Mouse (Mus musculus) limb, embryonic 11.5 days (tissue): ENCODE results near the gene Prdm1. TPM values are rescaled to one million over a fixed set of nuclear protein-coding genes. Genes with fewer than 3 reads are reported as not detected.

ENCODE experiments used
- ATAC-seq: fragments of 200-750 bp; cut with Nextera tagmentation; 2 replicates; pipeline ENCODE4 v1.8.0; 2017; ENCODE audit warnings: low read depth; ENCODE audit not compliant: insufficient number of reproducible peaks, low FRiP score, low TSS enrichment
- DNase-seq: peaks from one replicate; pipeline ENCODE4 v3.0.0-alpha.2; 2015; ENCODE audit warnings: low spot score
- H3K27ac ChIP-seq: fragments of 300-500 bp; sonication (generic); replicated peaks from 2 replicates; pipeline ENCODE4 v1.5.1; 2014; ENCODE audit warnings: low read depth, mild to moderate bottlenecking, low read length
- H3K27me3 ChIP-seq: fragments of 300-500 bp; sonication (generic); 2 replicates; pipeline ENCODE4 v1.6.1; 2014; ENCODE audit warnings: mild to moderate bottlenecking, low read length, mixed read lengths; ENCODE audit not compliant: control insufficient read depth, insufficient read depth
- H3K36me3 ChIP-seq: fragments of 300-500 bp; sonication (generic); 2 replicates; pipeline ENCODE4 v1.6.1; 2014; ENCODE audit warnings: mild to moderate bottlenecking, low read length, moderate library complexity, mixed read lengths; ENCODE audit not compliant: control insufficient read depth, insufficient read depth
- H3K4me1 ChIP-seq: fragments of 300-500 bp; sonication (generic); 2 replicates; pipeline ENCODE4 v1.6.1; 2014; ENCODE audit warnings: low read length, mixed read lengths; ENCODE audit not compliant: control insufficient read depth, insufficient read depth
- H3K4me2 ChIP-seq: fragments of 300-500 bp; sonication (generic); 2 replicates; pipeline ENCODE4 v1.6.1; 2014; ENCODE audit warnings: low read depth, mild to moderate bottlenecking, moderate library complexity; ENCODE audit not compliant: severe bottlenecking
- H3K4me3 ChIP-seq: fragments of 300-500 bp; sonication (generic); 2 replicates; pipeline ENCODE4 v1.5.1; 2014; ENCODE audit warnings: low read depth, low read length
- H3K9ac ChIP-seq: fragments of 300-500 bp; sonication (generic); 2 replicates; pipeline ENCODE4 v1.6.1; 2014; ENCODE audit warnings: mild to moderate bottlenecking, low read length
- H3K9me3 ChIP-seq: fragments of 300-500 bp; sonication (generic); 2 replicates; pipeline ENCODE4 v1.6.1; 2016; ENCODE audit warnings: low read length; ENCODE audit not compliant: control insufficient read depth
- WGBS: fragments of 180-500 bp; shearing (Covaris S2); extraction: QIAGEN DNeasy Blood & Tissue Kit; methylation state at CpG from one replicate; pipeline ENCODE4 v1.1.7; 2014; 5-methylcytosine and 5-hydroxymethylcytosine counted together
- polyA plus RNA-seq: library from polyadenylated mRNA; unstranded; fragments of >200 nt; fragmentation: Nextera tagmentation; extraction: Ambion mirVana; gene quantifications from 2 replicates; pipeline ENCODE4 v1.2.1, GENCODE M21; 2014

Gene Prdm1
- polyA plus RNA-seq, 1 experiment from 2014 or later = 3.6 TPM

- DNase-seq = no peak
- Histone ChIP-seq H3K9me3 (no peaks in the 10 kb centered on the region), H3K27me3 (no peaks in the 10 kb centered on the region; the same call in 1 of the 2 replicates), H3K4me2 (peak overlapping the region; percentile 92), H3K9ac (peak overlapping the region; percentile 61; the same call in 1 of the 2 replicates), H3K36me3 (no peaks in the 10 kb centered on the region), H3K4me3 (peak overlapping the region; percentile 56), H3K4me1 (no peaks in the 10 kb centered on the region), H3K27ac (no peak overlapping the region)
- ATAC-seq = no peak
- under 1% methylated on average over 25 of the region's 25 CpGs for WGBS
Measured at GRCm38 (mm10) chr10:44457791-44458533, 70.3 kb downstream of the Prdm1 start.

DNA sequence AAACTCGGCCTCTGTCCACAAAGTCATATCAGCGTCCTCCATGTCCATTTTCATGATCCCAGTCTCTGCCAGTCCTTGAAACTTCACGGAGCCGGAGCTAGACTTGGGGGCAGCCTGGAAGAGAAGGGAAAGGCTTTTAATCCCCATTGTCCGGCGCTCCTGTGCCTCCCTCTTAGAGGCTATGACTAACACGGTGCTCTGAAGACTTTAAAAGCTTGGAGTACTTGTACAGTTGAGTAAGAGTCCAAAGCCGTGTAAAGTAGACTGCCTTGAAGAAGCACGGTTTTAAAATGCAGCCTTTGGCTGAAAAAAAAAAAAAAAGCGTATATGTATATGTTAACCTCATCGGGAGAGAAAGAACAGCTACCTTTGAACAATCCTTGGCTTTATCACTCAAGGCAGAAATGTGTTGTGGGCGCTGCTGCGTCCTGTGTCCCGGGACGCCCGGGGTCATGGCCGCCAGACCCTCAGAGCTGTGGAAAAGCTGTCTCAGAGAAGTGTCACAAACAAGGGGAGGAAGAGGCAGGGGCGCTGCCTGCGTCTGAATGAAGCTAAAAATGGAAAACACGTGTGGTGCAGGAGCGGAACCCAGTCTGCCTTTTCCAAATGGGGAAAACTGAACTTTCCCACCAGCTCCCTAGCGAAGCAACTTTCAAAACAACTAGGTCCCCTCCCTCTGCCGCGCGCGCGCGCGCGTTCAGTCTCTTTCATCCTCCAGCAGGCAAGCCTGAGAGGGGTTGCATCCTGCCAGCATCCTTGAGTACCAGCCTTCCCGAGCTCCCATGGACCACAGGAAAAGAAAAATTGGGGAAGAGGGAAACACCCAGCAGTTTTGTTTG, 71.3 kb downstream of the Prdm1 start:
- Histone ChIP-seq H3K4me1 (no peaks in the 10 kb centered on the region), H3K9ac (peak overlapping the region; percentile 35), H3K4me3 (peak overlapping the region; percentile 56), H3K9me3 (no peaks in the 10 kb centered on the region), H3K4me2 (peak overlapping the region; percentile 92), H3K27ac (no peak overlapping the region), H3K36me3 (no peaks in the 10 kb centered on the region), H3K27me3 (no peaks in the 10 kb centered on the region; the same call in 1 of the 2 replicates)
- ATAC-seq = no peak
- WGBS = 1% methylated on average over 31 of the region's 31 CpGs
- peak; percentile 74 for DNase-seq

DNA sequence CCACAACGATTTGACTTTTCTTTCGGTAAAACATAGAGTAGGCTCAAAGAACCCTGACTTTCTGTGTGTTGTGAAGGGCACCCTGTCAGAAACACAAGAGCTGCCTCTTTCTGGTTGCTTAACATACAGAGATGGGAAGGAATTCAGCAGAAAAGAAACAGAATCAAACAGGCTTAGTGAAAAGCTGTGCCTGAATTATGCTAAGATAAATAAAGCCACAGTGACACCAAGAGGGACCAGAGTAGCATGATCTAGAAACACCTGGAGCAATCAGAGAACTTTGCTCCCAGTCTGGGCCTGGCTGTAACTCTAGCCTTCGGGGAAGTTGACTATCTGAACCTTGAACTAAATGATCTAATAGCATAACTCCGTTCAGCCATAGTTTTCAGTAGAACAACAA, 73.5 kb downstream of the Prdm1 start:
- 67% methylated on average over 4 of the region's 4 CpGs for WGBS
- Histone ChIP-seq H3K4me1 (no peaks in the 10 kb centered on the region), H3K27me3 (no peaks in the 10 kb centered on the region; the same call in 1 of the 2 replicates), H3K4me2 (no peak overlapping the region), H3K36me3 (no peaks in the 10 kb centered on the region), H3K4me3 (no peak overlapping the region), H3K27ac (no peak overlapping the region), H3K9ac (no peak overlapping the region), H3K9me3 (no peaks in the 10 kb centered on the region)
- no peak for ATAC-seq
- DNase-seq = no peak

GRCm38 (mm10) chr10:44454111-44454510, 74.2 kb downstream of the Prdm1 start:
- DNase-seq = no peak
- H3K9me3 ChIP-seq = no peaks in the 10 kb centered on the region
- no peak overlapping the region for H3K9ac ChIP-seq
- ATAC-seq = no peak
- no peak overlapping the region for H3K27ac ChIP-seq
- H3K4me3 ChIP-seq = no peak overlapping the region
- no peak overlapping the region for H3K4me2 ChIP-seq
- H3K27me3 ChIP-seq = no peaks in the 10 kb centered on the region; the same call in 1 of the 2 replicates
- H3K36me3 ChIP-seq = no peaks in the 10 kb centered on the region
- WGBS = 67% methylated on average over 2 of the region's 2 CpGs
- H3K4me1 ChIP-seq = no peaks in the 10 kb centered on the region

DNA sequence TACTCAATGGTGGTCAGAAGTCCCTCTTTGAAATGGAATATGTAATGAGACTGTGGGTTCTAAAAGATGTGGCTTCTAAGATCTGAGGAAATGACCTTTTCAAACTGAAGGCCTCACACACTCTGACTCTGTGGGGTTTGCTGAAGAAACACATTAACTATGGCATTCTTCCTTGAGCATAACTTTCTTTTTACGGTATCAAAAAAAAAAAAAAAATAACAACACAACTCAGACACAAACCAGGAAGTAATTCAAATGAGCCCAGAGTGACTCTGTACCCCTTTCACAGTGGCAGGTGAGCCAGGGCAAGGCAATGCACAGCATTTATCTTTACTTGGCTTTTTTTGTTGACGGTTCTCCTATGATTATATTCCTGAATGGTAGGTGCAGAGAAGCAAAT, 77.5 kb downstream of the Prdm1 start:
- H3K27me3 ChIP-seq = no peaks in the 10 kb centered on the region
- H3K36me3 ChIP-seq = no peaks in the 10 kb centered on the region
- H3K27ac ChIP-seq = no peak overlapping the region
- no peaks in the 10 kb centered on the region for H3K9me3 ChIP-seq
- WGBS = 87% methylated on average over 2 of the region's 2 CpGs
- no peak for ATAC-seq
- no peak for DNase-seq
- H3K9ac ChIP-seq = no peak overlapping the region
- H3K4me3 ChIP-seq = no peak overlapping the region
- 0 out of 2 replicates have a peak, but pooled peaks cover 3% of the 10 kb centered on the region for H3K4me1 ChIP-seq
- H3K4me2 ChIP-seq = no peak overlapping the region

DNA sequence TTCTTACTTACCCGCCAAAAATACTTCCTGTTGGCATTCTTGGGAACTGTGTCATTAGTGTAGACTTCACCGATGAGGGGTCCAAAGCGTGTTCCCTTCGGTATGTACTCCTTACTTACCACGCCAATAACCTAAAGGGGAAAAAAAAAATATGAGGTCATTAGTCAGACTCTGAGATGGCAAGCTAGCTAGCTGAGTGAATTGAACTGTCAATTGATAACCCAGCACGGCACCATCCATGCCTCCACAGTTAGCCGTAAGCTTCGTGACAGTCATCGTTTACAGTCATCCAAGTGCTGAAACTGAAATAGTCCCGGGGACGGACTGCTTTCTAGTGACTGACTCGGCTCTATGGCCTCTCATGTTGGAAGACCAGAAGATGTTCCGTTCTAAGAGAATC, 78.2 kb downstream of the Prdm1 start:
- Histone ChIP-seq H3K9ac (no peak overlapping the region), H3K27ac (no peak overlapping the region), H3K4me2 (no peak overlapping the region), H3K4me1 (0 out of 2 replicates have a peak, but pooled peaks cover 3% of the 10 kb centered on the region), H3K9me3 (no peaks in the 10 kb centered on the region), H3K27me3 (no peaks in the 10 kb centered on the region), H3K36me3 (no peaks in the 10 kb centered on the region), H3K4me3 (no peak overlapping the region)
- no peak for DNase-seq
- no peak for ATAC-seq
- WGBS = 78% methylated on average over 13 of the region's 13 CpGs

- 71% methylated on average over 5 of the region's 5 CpGs for WGBS
- no peak overlapping the region for H3K4me2 ChIP-seq
- no peaks in the 10 kb centered on the region for H3K27me3 ChIP-seq
- DNase-seq = no peak
- no peak for ATAC-seq
- H3K9me3 ChIP-seq = no peaks in the 10 kb centered on the region
- H3K27ac ChIP-seq = no peak overlapping the region
- no peak overlapping the region for H3K4me3 ChIP-seq
- 0 out of 2 replicates have a peak, but pooled peaks cover 3% of the 10 kb centered on the region for H3K4me1 ChIP-seq
- no peak overlapping the region for H3K9ac ChIP-seq
- H3K36me3 ChIP-seq = no peaks in the 10 kb centered on the region
Measured at GRCm38 (mm10) chr10:44449666-44450065, 78.6 kb downstream of the Prdm1 start.

DNA sequence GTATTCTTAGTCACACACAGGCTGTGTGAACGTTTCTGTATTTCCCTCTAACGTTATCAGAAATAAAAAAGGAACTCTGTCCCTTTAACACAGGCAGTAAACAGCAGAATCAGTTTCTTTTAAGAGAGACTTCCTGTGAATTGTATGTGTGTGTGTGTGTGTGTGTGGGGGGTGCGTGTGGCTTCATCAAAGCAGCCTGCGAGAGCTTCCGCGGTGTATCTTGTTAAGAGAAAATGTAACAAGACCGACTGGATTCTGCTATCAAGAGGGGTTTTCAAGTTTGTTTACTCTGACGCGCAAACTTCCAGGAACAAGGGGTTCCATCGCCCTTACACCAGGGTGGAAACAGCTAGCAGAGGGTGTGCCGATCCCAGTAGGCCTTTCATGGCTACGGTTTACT, 80.1 kb downstream of the Prdm1 start:
- ATAC-seq = no peak
- 38% methylated on average over 12 of the region's 12 CpGs for WGBS
- DNase-seq = no peak
- Histone ChIP-seq H3K36me3 (no peaks in the 10 kb centered on the region), H3K9ac (no peak overlapping the region), H3K27me3 (no peaks in the 10 kb centered on the region), H3K4me1 (0 out of 2 replicates have a peak, but pooled peaks cover 6% of the 10 kb centered on the region), H3K27ac (no peak overlapping the region), H3K4me3 (no peak overlapping the region), H3K9me3 (no peaks in the 10 kb centered on the region), H3K4me2 (no peak overlapping the region; the same call in 1 of the 2 replicates)
